Mouse (Mus musculus): ENCODE results near the gene Gm20219. TPM values are rescaled to one million over a fixed set of nuclear protein-coding genes. Genes with fewer than 3 reads are reported as not detected.

Gene Gm20219
- polyA plus RNA-seq, 1 experiment from 2014 or later, result 0.08 TPM

GRCm38 (mm10) chr17:56540562-56540975 lies 13.6 kb downstream of the Gm20219 start:
- peaks cover 4% of the 10 kb centered on the region; the same call in 1 of the 2 replicates for H3K4me1 ChIP-seq (replicated peaks)
- H3K9ac ChIP-seq, result no peak overlapping the region
- no peak overlapping the region for H3K27ac ChIP-seq
- H3K9me3 ChIP-seq (replicated peaks), result no peaks in the 10 kb centered on the region
- DNase-seq (no peak), ATAC-seq (ENCODE audit: low read depth) (peak; percentile 43)
- WGBS (ENCODE audit: insufficient replicate concordance), result 22% methylated on average over 6 of the region's 6 CpGs
- H3K4me3 ChIP-seq (replicated peaks), result no peak overlapping the region
- H3K36me3 ChIP-seq, result no peaks in the 10 kb centered on the region
- no peak overlapping the region for H3K4me2 ChIP-seq
- H3K27me3 ChIP-seq, result peaks cover 12% of the 10 kb centered on the region; the same call in 1 of the 2 replicates

- no peak overlapping the region for H3K27ac ChIP-seq
- no peak overlapping the region for H3K4me3 ChIP-seq (replicated peaks)
- no peak overlapping the region for H3K9ac ChIP-seq
- no peaks in the 10 kb centered on the region for H3K36me3 ChIP-seq
- ATAC-seq (ENCODE audit: low read depth) (no peak), DNase-seq (no peak)
- H3K4me1 ChIP-seq (replicated peaks), result peaks cover 4% of the 10 kb centered on the region; the same call in 1 of the 2 replicates
- H3K4me2 ChIP-seq, result no peak overlapping the region
- H3K27me3 ChIP-seq, result peaks cover 12% of the 10 kb centered on the region; the same call in 1 of the 2 replicates
- H3K9me3 ChIP-seq (replicated peaks), result no peaks in the 10 kb centered on the region
- WGBS (ENCODE audit: insufficient replicate concordance), result 46% methylated on average over 8 of the region's 8 CpGs
These were observed 16.3 kb downstream of the Gm20219 start for GRCm38 (mm10) chr17:56537912-56538311.

GRCm38 (mm10) chr17:56536874-56537273 lies 17.3 kb downstream of the Gm20219 start:
- Histone ChIP-seq H3K4me3 (replicated peaks) (no peak overlapping the region), H3K4me2 (no peak overlapping the region), H3K4me1 (replicated peaks) (peaks cover 4% of the 10 kb centered on the region; the same call in 1 of the 2 replicates), H3K27ac (no peak overlapping the region), H3K36me3 (no peaks in the 10 kb centered on the region), H3K9me3 (replicated peaks) (no peaks in the 10 kb centered on the region), H3K27me3 (0 out of 2 replicates have a peak, but pooled peaks cover 6% of the 10 kb centered on the region), H3K9ac (no peak overlapping the region)
- no peak for ATAC-seq (ENCODE audit: low read depth)
- WGBS (ENCODE audit: insufficient replicate concordance), result 62% methylated on average over 3 of the region's 3 CpGs
- no peak for DNase-seq

- WGBS (ENCODE audit: insufficient replicate concordance), result 47% methylated on average over 14 of the region's 14 CpGs
- H3K9ac ChIP-seq, result no peak overlapping the region
- ATAC-seq (ENCODE audit: low read depth) (no peak), DNase-seq (no peak)
- no peak overlapping the region for H3K27ac ChIP-seq
- no peak overlapping the region for H3K4me3 ChIP-seq (replicated peaks)
- H3K9me3 ChIP-seq (replicated peaks), result no peaks in the 10 kb centered on the region
- H3K4me1 ChIP-seq (replicated peaks), result peaks cover 4% of the 10 kb centered on the region; the same call in 1 of the 2 replicates
- H3K4me2 ChIP-seq, result no peak overlapping the region
- no peaks in the 10 kb centered on the region for H3K36me3 ChIP-seq
- 0 out of 2 replicates have a peak, but pooled peaks cover 6% of the 10 kb centered on the region for H3K27me3 ChIP-seq
These were observed 18.0 kb downstream of the Gm20219 start for GRCm38 (mm10) chr17:56536192-56536591.

- H3K27ac ChIP-seq, result no peak overlapping the region
- H3K27me3 ChIP-seq, result peaks cover 5% of the 10 kb centered on the region; the same call in 1 of the 2 replicates
- H3K36me3 ChIP-seq, result no peaks in the 10 kb centered on the region
- WGBS (ENCODE audit: insufficient replicate concordance), result 41% methylated on average over 4 of the region's 4 CpGs
- H3K9ac ChIP-seq, result no peak overlapping the region
- ATAC-seq (ENCODE audit: low read depth) (no peak), DNase-seq (no peak)
- no peak overlapping the region for H3K4me3 ChIP-seq (replicated peaks)
- no peak overlapping the region for H3K4me2 ChIP-seq
- no peaks in the 10 kb centered on the region for H3K4me1 ChIP-seq (replicated peaks)
- H3K9me3 ChIP-seq (replicated peaks), result no peaks in the 10 kb centered on the region
These were observed 29.2 kb downstream of the Gm20219 start for GRCm38 (mm10) chr17:56524943-56525342.

GRCm38 (mm10) chr17:56522744-56523143 lies 31.4 kb downstream of the Gm20219 start:
- Histone ChIP-seq H3K9ac (no peak overlapping the region), H3K27ac (no peak overlapping the region), H3K27me3 (peaks cover 5% of the 10 kb centered on the region), H3K4me3 (replicated peaks) (no peak overlapping the region), H3K4me1 (replicated peaks) (no peaks in the 10 kb centered on the region), H3K36me3 (no peaks in the 10 kb centered on the region), H3K4me2 (no peak overlapping the region), H3K9me3 (replicated peaks) (no peaks in the 10 kb centered on the region)
- DNase-seq, result no peak
- 49% methylated on average over 1 of the region's 1 CpGs for WGBS (ENCODE audit: insufficient replicate concordance)
- ATAC-seq (ENCODE audit: low read depth), result no peak

GRCm38 (mm10) chr17:56515690-56516410 lies 38.3 kb downstream of the Gm20219 start:
- Histone ChIP-seq H3K4me2 (no peak overlapping the region), H3K36me3 (no peaks in the 10 kb centered on the region), H3K9me3 (replicated peaks) (no peaks in the 10 kb centered on the region), H3K27ac (no peak overlapping the region), H3K27me3 (peaks cover 60% of the 10 kb centered on the region), H3K4me1 (replicated peaks) (0 out of 2 replicates have a peak, but pooled peaks cover 5% of the 10 kb centered on the region), H3K9ac (no peak overlapping the region), H3K4me3 (replicated peaks) (no peak overlapping the region)
- ATAC-seq (ENCODE audit: low read depth), result no peak
- WGBS (ENCODE audit: insufficient replicate concordance), result 10% methylated on average over 13 of the region's 13 CpGs
- no peak for DNase-seq

- H3K4me2 ChIP-seq, result no peak overlapping the region
- no peak for ATAC-seq (ENCODE audit: low read depth)
- H3K27me3 ChIP-seq, result peaks cover 69% of the 10 kb centered on the region
- no peak overlapping the region for H3K9ac ChIP-seq
- H3K4me3 ChIP-seq (replicated peaks), result no peak overlapping the region
- no peaks in the 10 kb centered on the region for H3K36me3 ChIP-seq
- 41% methylated on average over 12 of the region's 12 CpGs for WGBS (ENCODE audit: insufficient replicate concordance)
- H3K4me1 ChIP-seq (replicated peaks), result 0 out of 2 replicates have a peak, but pooled peaks cover 5% of the 10 kb centered on the region
- DNase-seq, result no peak
- no peaks in the 10 kb centered on the region for H3K9me3 ChIP-seq (replicated peaks)
- no peak overlapping the region for H3K27ac ChIP-seq
These were observed 39.3 kb downstream of the Gm20219 start for GRCm38 (mm10) chr17:56514916-56515315.

- ATAC-seq (ENCODE audit: low read depth) (no peak), DNase-seq (no peak)
- 0 out of 2 replicates have a peak, but pooled peaks cover 5% of the 10 kb centered on the region for H3K4me1 ChIP-seq (replicated peaks)
- peaks cover 75% of the 10 kb centered on the region for H3K27me3 ChIP-seq
- H3K36me3 ChIP-seq, result no peaks in the 10 kb centered on the region
- H3K9ac ChIP-seq, result no peak overlapping the region
- H3K9me3 ChIP-seq (replicated peaks), result no peaks in the 10 kb centered on the region
- no peak overlapping the region for H3K27ac ChIP-seq
- no peak overlapping the region for H3K4me2 ChIP-seq
- no peak overlapping the region for H3K4me3 ChIP-seq (replicated peaks)
These were observed 39.9 kb downstream of the Gm20219 start for GRCm38 (mm10) chr17:56514330-56514729.

- Histone ChIP-seq H3K9me3 (replicated peaks) (no peaks in the 10 kb centered on the region), H3K4me3 (replicated peaks) (peak within 1 kb of the TSS; percentile 12; the same call in 1 of the 2 replicates), H3K4me1 (replicated peaks) (peaks cover 14% of the 10 kb centered on the region; the same call in 1 of the 2 replicates), H3K27ac (no peak within 1 kb of the TSS), H3K9ac (no peak within 1 kb of the TSS), H3K36me3 (no peaks in the 10 kb centered on the region), H3K4me2 (peak within 1 kb of the TSS; percentile 14; the same call in 1 of the 2 replicates), H3K27me3 (peaks cover 87% of the 10 kb centered on the region)
- DNase-seq (no peak), ATAC-seq (ENCODE audit: low read depth) (no peak)
- WGBS (ENCODE audit: insufficient replicate concordance), result 51% methylated on average over 22 of the region's 22 CpGs
These were observed 41.9 kb downstream of the Gm20219 start, which contains the start of gene Znrf4 for GRCm38 (mm10) chr17:56512310-56512709. TSS of gene Znrf4 (minus strand) at chr17:56512431.

- Histone ChIP-seq H3K4me2 (0 out of 2 replicates have a peak overlapping the region, but pooled peaks have one; percentile 14), H3K4me1 (replicated peaks) (peaks cover 18% of the 10 kb centered on the region), H3K36me3 (no peaks in the 10 kb centered on the region), H3K4me3 (replicated peaks) (0 out of 2 replicates have a peak overlapping the region, but pooled peaks have one; percentile 12), H3K9ac (no peak overlapping the region), H3K27ac (no peak overlapping the region), H3K27me3 (peaks cover 83% of the 10 kb centered on the region), H3K9me3 (replicated peaks) (no peaks in the 10 kb centered on the region)
- ATAC-seq (ENCODE audit: low read depth), result no peak
- WGBS (ENCODE audit: insufficient replicate concordance), result 27% methylated on average over 29 of the region's 29 CpGs
- no peak for DNase-seq
These were observed 42.5 kb downstream of the Gm20219 start for GRCm38 (mm10) chr17:56511707-56512090.
